In the genomic region with DNA sequence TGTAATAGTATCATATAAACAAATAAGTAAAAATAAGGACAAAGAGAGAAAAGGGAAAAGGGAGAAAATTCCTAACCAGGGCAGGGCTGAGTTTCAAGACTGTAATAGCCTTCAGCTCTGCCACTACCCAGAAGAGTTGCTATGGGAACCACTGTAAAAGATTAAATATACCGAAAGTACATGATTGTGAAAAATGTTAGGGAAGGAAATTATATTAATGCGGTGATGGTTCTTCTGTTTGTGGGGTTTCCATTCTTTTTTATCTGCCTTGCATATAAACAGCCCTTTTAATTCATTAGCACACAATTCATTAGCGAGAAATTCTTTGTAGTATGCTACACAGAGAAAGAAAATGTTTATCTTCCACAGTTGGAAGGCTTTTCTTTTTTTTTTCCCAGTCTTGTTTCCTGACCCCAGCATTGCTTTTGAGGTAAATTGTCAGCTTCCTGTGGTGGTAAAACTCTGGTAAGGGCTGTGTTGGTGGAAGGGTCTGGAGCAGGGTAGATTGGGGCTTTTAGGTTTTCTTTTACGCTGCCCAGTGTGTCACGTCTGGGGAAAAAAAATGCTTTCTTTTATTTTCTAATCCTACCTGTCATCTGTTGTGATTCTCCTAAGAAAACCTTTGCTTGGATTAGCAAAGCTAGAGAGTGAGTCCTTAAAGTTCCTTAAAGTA, we compare ENCODE assay signal across 14 mouse cellular contexts.
DNase-seq lines count a peak whose midpoint lies in the region; ATAC-seq and TF ChIP-seq lines count a peak whose summit lies in the region.
"Had no signal": no experiment of that assay in that cellular context is flagged by ENCODE, and none has a peak within 500 bp of the region (broad histone marks: within the 10 kb centered on the region; RNA-seq: fewer than 3 reads in every experiment).

No protein-coding gene starts in this region.

- H3K36me3 ChIP-seq in forebrain, embryonic 14.5 days (ENCODE audit: control insufficient read depth, insufficient read depth, low read length), result no peaks in the 10 kb centered on the region
- H3K36me3 ChIP-seq in forebrain, embryonic 13.5 days (ENCODE audit: poor library complexity, severe bottlenecking), result no peaks in the 10 kb centered on the region
- no peaks in the 10 kb centered on the region for H3K36me3 ChIP-seq in kidney, postnatal 0 days (ENCODE audit: insufficient read depth, low read length)
- H3K36me3 ChIP-seq in limb, embryonic 11.5 days (ENCODE audit: control insufficient read depth, insufficient read depth, low read length), result no peaks in the 10 kb centered on the region
- H3K36me3 ChIP-seq: embryonic facial prominence, embryonic 12.5 days had no signal

- no peak for ATAC-seq in forebrain, embryonic 14.5 days
- no peak for ATAC-seq in forebrain, embryonic 13.5 days
- no peak for ATAC-seq in kidney, postnatal 0 days (replicated peaks; ENCODE audit: low FRiP score, low read depth)
- no peak for ATAC-seq in limb, embryonic 11.5 days (ENCODE audit: insufficient number of reproducible peaks, low FRiP score, low TSS enrichment, low read depth)
- ATAC-seq: activated CD4-positive, CD25-positive, alpha-beta regulatory T cell, adult 4 months; liver, postnatal 0 days had no signal

- H3K4me2 ChIP-seq in forebrain, embryonic 14.5 days (ENCODE audit: low read length), result no peak overlapping the region
- no peak overlapping the region for H3K4me2 ChIP-seq in forebrain, embryonic 13.5 days
- H3K4me2 ChIP-seq in kidney, postnatal 0 days (ENCODE audit: low read length), result no peak overlapping the region
- no peak overlapping the region for H3K4me2 ChIP-seq in limb, embryonic 11.5 days (ENCODE audit: low read depth, severe bottlenecking)
- H3K4me2 ChIP-seq: embryonic facial prominence, embryonic 12.5 days had no signal

- no peaks in the 10 kb centered on the region for H3K4me1 ChIP-seq in forebrain, embryonic 14.5 days (ENCODE audit: control insufficient read depth, insufficient read depth, low read length)
- H3K4me1 ChIP-seq in forebrain, embryonic 13.5 days, result 0 out of 2 replicates have a peak, but pooled peaks cover 5% of the 10 kb centered on the region
- no peaks in the 10 kb centered on the region for H3K4me1 ChIP-seq in kidney, postnatal 0 days (replicated peaks; ENCODE audit: insufficient read depth, low read length)
- H3K4me1 ChIP-seq in limb, embryonic 11.5 days (ENCODE audit: control insufficient read depth, insufficient read depth, low read length), result no peaks in the 10 kb centered on the region

- no peaks in the 10 kb centered on the region for H3K9me3 ChIP-seq in forebrain, embryonic 14.5 days (replicated peaks; ENCODE audit: control insufficient read depth, low read length)
- H3K9me3 ChIP-seq in forebrain, embryonic 13.5 days (replicated peaks), result no peaks in the 10 kb centered on the region
- no peaks in the 10 kb centered on the region for H3K9me3 ChIP-seq in kidney, postnatal 0 days (replicated peaks; ENCODE audit: low read length)
- H3K9me3 ChIP-seq in limb, embryonic 11.5 days (ENCODE audit: control insufficient read depth, low read length), result no peaks in the 10 kb centered on the region
- H3K9me3 ChIP-seq: embryonic facial prominence, embryonic 12.5 days had no signal

- H3K9ac ChIP-seq in forebrain, embryonic 14.5 days (ENCODE audit: low read length), result no peak overlapping the region
- no peak overlapping the region for H3K9ac ChIP-seq in forebrain, embryonic 13.5 days
- no peak overlapping the region for H3K9ac ChIP-seq in kidney, postnatal 0 days (ENCODE audit: low read depth, low read length)
- H3K9ac ChIP-seq in limb, embryonic 11.5 days (ENCODE audit: low read length), result no peak overlapping the region
- H3K9ac ChIP-seq: embryonic facial prominence, embryonic 12.5 days; liver, postnatal 0 days had no signal

- DNase-seq in forebrain, embryonic 14.5 days (ENCODE audit: low spot score), result peak; percentile 17
- DNase-seq in kidney, postnatal 0 days (ENCODE audit: low spot score), result peak; percentile 24
- DNase-seq in kidney, postnatal 10 days, result no peak
- DNase-seq in 3T3-L1 (ENCODE audit: low read depth, low spot score), result peak; percentile 16
- DNase-seq in limb, embryonic 11.5 days (ENCODE audit: low spot score), result no peak
- no peak for DNase-seq in cerebellum, postnatal 4 days (ENCODE audit: low spot score in 2 of 2)
- no peak for DNase-seq in right cerebral cortex, postnatal 25 days
- DNase-seq: cerebellum, postnatal 14 days; kidney, adult 11 months; kidney, postnatal 25 days; liver, postnatal 0 days had no signal

- no peak overlapping the region for H3K27ac ChIP-seq in forebrain, embryonic 14.5 days (ENCODE audit: low read depth, low read length)
- H3K27ac ChIP-seq in forebrain, embryonic 13.5 days, result no peak overlapping the region
- no peak overlapping the region for H3K27ac ChIP-seq in kidney, postnatal 0 days
- 0 out of 2 replicates have a peak overlapping the region, but pooled peaks have one; percentile 23 for H3K27ac ChIP-seq in limb, embryonic 11.5 days (replicated peaks; ENCODE audit: low read depth, low read length)

- TF ChIP-seq CTCF in kidney, postnatal 0 days (IDR thresholded peaks at IDR 0.05; ENCODE audit: low read depth), result no peak

- no peaks in the 10 kb centered on the region for H3K27me3 ChIP-seq in forebrain, embryonic 14.5 days (replicated peaks; ENCODE audit: control insufficient read depth, insufficient read depth, low read length)
- H3K27me3 ChIP-seq in forebrain, embryonic 13.5 days, result no peaks in the 10 kb centered on the region
- H3K27me3 ChIP-seq in kidney, postnatal 0 days (ENCODE audit: insufficient read depth, low read length), result no peaks in the 10 kb centered on the region
- H3K27me3 ChIP-seq in limb, embryonic 11.5 days (ENCODE audit: control insufficient read depth, insufficient read depth, low read length), result no peaks in the 10 kb centered on the region; the same call in 1 of the 2 replicates
- H3K27me3 ChIP-seq: embryonic facial prominence, embryonic 12.5 days had no signal

- 41% methylated on average over 5 of the region's 5 CpGs for WGBS in forebrain, embryonic 14.5 days
- 43% methylated on average over 5 of the region's 5 CpGs for WGBS in forebrain, embryonic 13.5 days
- whole genome bisulfite sequencing in kidney, postnatal 0 days, result 46% methylated on average over 5 of the region's 5 CpGs
- 35% methylated on average over 5 of the region's 5 CpGs for WGBS in limb, embryonic 11.5 days

- H3K4me3 ChIP-seq in forebrain, embryonic 14.5 days (ENCODE audit: low read depth, low read length), result no peak overlapping the region
- H3K4me3 ChIP-seq in forebrain, embryonic 13.5 days, result no peak overlapping the region
- H3K4me3 ChIP-seq in kidney, postnatal 0 days (replicated peaks; ENCODE audit: low read depth, low read length), result no peak overlapping the region
- H3K4me3 ChIP-seq in limb, embryonic 11.5 days (ENCODE audit: low read depth, low read length), result no peak overlapping the region
- H3K4me3 ChIP-seq: embryonic facial prominence, embryonic 12.5 days had no signal

Comparison
In these comparisons a context has a peak if more than half of its experiments do, and no peak if none do; other contexts are left out.
1. DNase-seq: peak in forebrain, embryonic 14.5 days (single experiment), kidney, postnatal 0 days (single experiment) and 3T3-L1 (single experiment); none in kidney, postnatal 10 days (single experiment), limb, embryonic 11.5 days (single experiment), cerebellum, postnatal 4 days (0 of 2) and right cerebral cortex, postnatal 25 days (single experiment).